Comparison of ENCODE assay signal across 8 mouse cellular contexts in genomic region chr1:131527281-131528080, GRCm38 (mm10). TPM values are rescaled to one million over a fixed set of nuclear protein-coding genes. Genes with fewer than 3 reads are reported as not detected.
DNase-seq lines count a peak whose midpoint lies in the region; ATAC-seq lines count a peak whose summit lies in the region.

Srgap2 (minus strand) TSS chr1:131527352.
Fam72a (plus strand) TSS chr1:131527903.

- H3K4me3 ChIP-seq in hindbrain, embryonic 11.5 days (ENCODE audit: low read depth, low read length) = peak within 1 kb of the TSS; percentile 83

- H3K36me3 ChIP-seq in hindbrain, embryonic 11.5 days (ENCODE audit: control insufficient read depth, insufficient read depth, low read length) = no peaks in the 10 kb centered on the region

- H3K9me3 ChIP-seq in hindbrain, embryonic 11.5 days (ENCODE audit: control insufficient read depth, low read length) = no peaks in the 10 kb centered on the region

- H3K9ac ChIP-seq in hindbrain, embryonic 11.5 days (ENCODE audit: low read depth, low read length) = peak within 1 kb of the TSS; percentile 84

- no peaks in the 10 kb centered on the region for H3K27me3 ChIP-seq in hindbrain, embryonic 11.5 days (ENCODE audit: control insufficient read depth, insufficient read depth, low read length)

- DNase-seq in Muller cell, postnatal 12 days (ENCODE audit: inconsistent ontology term) = peak; percentile 99
- DNase-seq in cerebellum, adult 9-11 months = peak; percentile 100
- DNase-seq in frontal cortex, adult 2 months (ENCODE audit: extremely low spot score in 1 of 2, low spot score in 1 of 2) = peak; percentile 99 to 100
- DNase-seq in hindbrain, embryonic 11.5 days (ENCODE audit: low spot score) = peak; percentile 96
- DNase-seq in layer of hippocampus, postnatal 10 days (ENCODE audit: low spot score in 2 of 2) = peak; percentile 97 to 98
- DNase-seq in lung, postnatal 10 days = peak; percentile 99
- peak; percentile 94 for DNase-seq in ovary, postnatal 36 days (ENCODE audit: low spot score)
- DNase-seq in thymus, postnatal 25 days = peak; percentile 95

- H3K27ac ChIP-seq in hindbrain, embryonic 11.5 days (ENCODE audit: low read depth, low read length) = peak within 1 kb of the TSS; percentile 90

- peak; percentile 98 for ATAC-seq in hindbrain, embryonic 11.5 days (ENCODE audit: low FRiP score)

- peaks cover 6% of the 10 kb centered on the region for H3K4me1 ChIP-seq in hindbrain, embryonic 11.5 days (replicated peaks; ENCODE audit: control insufficient read depth, insufficient read depth, low read length)

- WGBS in hindbrain, embryonic 11.5 days = under 1% methylated on average over 44 of the region's 44 CpGs

- H3K4me2 ChIP-seq in hindbrain, embryonic 11.5 days (replicated peaks; ENCODE audit: low read depth, low read length) = peak within 1 kb of the TSS; percentile 92

RNA-seq across cellular contexts. Expression of gene Srgap2, which starts in this region (rescaled TPM):
- 42.7 and 48.4 TPM in 2 replicates for polyA plus RNA-seq in frontal cortex, adult 2 months (2012; rRNA removed)
- polyA plus RNA-seq in hindbrain, embryonic 11.5 days (2014; fragmentation: Nextera tagmentation; extraction: Ambion mirVana) = 15.1 and 24.8 TPM in 2 replicates
- total RNA-seq in layer of hippocampus, postnatal 10 days (2021) = 100 to 1,000 TPM; 125 to 129 TPM

RNA-seq across cellular contexts. Expression of gene Fam72a, which starts in this region (rescaled TPM):
- polyA plus RNA-seq in frontal cortex, adult 2 months (2012; rRNA removed) = 0.90 TPM in 2 replicates
- polyA plus RNA-seq in hindbrain, embryonic 11.5 days (2014; fragmentation: Nextera tagmentation; extraction: Ambion mirVana) = 3.9 and 4.1 TPM in 2 replicates
- 1 to 10 TPM; 1.5 to 1.7 TPM for total RNA-seq in layer of hippocampus, postnatal 10 days (2021)

Comparison
In these comparisons a context has a peak if more than half of its experiments do, and no peak if none do; other contexts are left out.
1. Peak in every context shown above with its lines: DNase-seq, ATAC-seq, H3K4me3 ChIP-seq and H3K27ac ChIP-seq.